Comparison of ENCODE assay signal across 20 mouse cellular contexts in genomic region chr12:25108865-25109264, GRCm38 (mm10). TPM values are rescaled to one million over a fixed set of nuclear protein-coding genes. Genes with fewer than 3 reads are reported as not detected.
DNase-seq lines count a peak whose midpoint lies in the region; ATAC-seq lines count a peak whose summit lies in the region.
"Had no signal": no experiment of that assay in that cellular context is flagged by ENCODE, and none has a peak within 500 bp of the region (broad histone marks: within the 10 kb centered on the region; RNA-seq: fewer than 3 reads in every experiment).

No protein-coding gene starts in this region.

- no peak overlapping the region for H3K4me2 ChIP-seq in forebrain, embryonic 15.5 days (replicated peaks)
- H3K4me2 ChIP-seq in intestine, embryonic 15.5 days (replicated peaks) = no peak overlapping the region
- H3K4me2 ChIP-seq: embryonic facial prominence, embryonic 13.5 days; forebrain, embryonic 13.5 days; liver, embryonic 12.5 days; neural tube, embryonic 15.5 days had no signal

- 0 out of 2 replicates have a peak, but pooled peaks cover under 1% of the 10 kb centered on the region for H3K9me3 ChIP-seq in forebrain, embryonic 10.5 days
- no peaks in the 10 kb centered on the region for H3K9me3 ChIP-seq in forebrain, embryonic 15.5 days
- no peaks in the 10 kb centered on the region for H3K9me3 ChIP-seq in intestine, embryonic 15.5 days
- H3K9me3 ChIP-seq: embryonic facial prominence, embryonic 13.5 days; forebrain, embryonic 13.5 days; liver, embryonic 12.5 days; neural tube, embryonic 15.5 days had no signal

- H3K36me3 ChIP-seq in forebrain, embryonic 10.5 days (replicated peaks) = no peaks in the 10 kb centered on the region
- H3K36me3 ChIP-seq in forebrain, embryonic 15.5 days = no peaks in the 10 kb centered on the region
- no peaks in the 10 kb centered on the region for H3K36me3 ChIP-seq in intestine, embryonic 15.5 days
- H3K36me3 ChIP-seq: embryonic facial prominence, embryonic 13.5 days; liver, embryonic 12.5 days; midbrain, embryonic 10.5 days; neural tube, embryonic 15.5 days had no signal

- ATAC-seq in forebrain, embryonic 15.5 days (replicated peaks) = no peak
- peak; percentile 93 for ATAC-seq in intestine, embryonic 15.5 days
- no peak for ATAC-seq in erythroblast, adult 5-6 weeks (replicated peaks; ENCODE audit: low FRiP score, poor library complexity, severe bottlenecking)
- ATAC-seq: forebrain, embryonic 13.5 days; liver, embryonic 12.5 days had no signal

- WGBS in forebrain, embryonic 10.5 days = 63% methylated on average over 2 of the region's 2 CpGs
- WGBS in forebrain, embryonic 15.5 days = 81% methylated on average over 2 of the region's 2 CpGs
- 55% methylated on average over 2 of the region's 2 CpGs for WGBS in intestine, embryonic 15.5 days

- H3K27me3 ChIP-seq in forebrain, embryonic 10.5 days (ENCODE audit: poor library complexity, severe bottlenecking) = no peaks in the 10 kb centered on the region
- no peaks in the 10 kb centered on the region for H3K27me3 ChIP-seq in forebrain, embryonic 15.5 days
- no peaks in the 10 kb centered on the region for H3K27me3 ChIP-seq in intestine, embryonic 15.5 days (replicated peaks)
- H3K27me3 ChIP-seq: CH12.LX; embryonic facial prominence, embryonic 13.5 days; forebrain, embryonic 13.5 days; neural tube, embryonic 15.5 days had no signal

- no peak overlapping the region for H3K9ac ChIP-seq in forebrain, embryonic 15.5 days (replicated peaks)
- H3K9ac ChIP-seq in intestine, embryonic 15.5 days = no peak overlapping the region
- H3K9ac ChIP-seq: embryonic facial prominence, embryonic 13.5 days; forebrain, embryonic 13.5 days; liver, embryonic 12.5 days; neural tube, embryonic 15.5 days had no signal

- 0 out of 2 replicates have a peak overlapping the region, but pooled peaks have one; percentile 48 for H3K27ac ChIP-seq in forebrain, embryonic 10.5 days
- H3K27ac ChIP-seq in forebrain, embryonic 15.5 days (replicated peaks) = no peak overlapping the region
- peak overlapping the region; percentile 15; the same call in 1 of the 2 replicates for H3K27ac ChIP-seq in intestine, embryonic 15.5 days
- H3K27ac ChIP-seq: embryonic facial prominence, embryonic 13.5 days; forebrain, embryonic 13.5 days; liver, embryonic 12.5 days; midbrain, embryonic 10.5 days; neural tube, embryonic 15.5 days had no signal

- H3K4me3 ChIP-seq in forebrain, embryonic 10.5 days = no peak overlapping the region
- H3K4me3 ChIP-seq in forebrain, embryonic 15.5 days = no peak overlapping the region
- no peak overlapping the region for H3K4me3 ChIP-seq in intestine, embryonic 15.5 days (replicated peaks)
- H3K4me3 ChIP-seq: embryonic facial prominence, embryonic 13.5 days; forebrain, embryonic 13.5 days; liver, embryonic 12.5 days; midbrain, embryonic 10.5 days; neural tube, embryonic 15.5 days had no signal

- no peak for DNase-seq in forebrain, embryonic 10.5 days (ENCODE audit: extremely low spot score, low spot score)
- peak; percentile 80 for DNase-seq in 416B (ENCODE audit: low read depth)
- DNase-seq in kidney, postnatal 10 days = peak; percentile 41
- no peak for DNase-seq in testis, postnatal 10 days (ENCODE audit: low spot score)
- DNase-seq in urinary bladder, adult 18-20 months (ENCODE audit: low spot score in 2 of 2) = no peak
- DNase-seq: heart, adult 18-20 months; heart, postnatal 14 days; layer of hippocampus, adult 9-11 months; left cerebral cortex, postnatal 4 days; lung, postnatal 36 days; thymus, postnatal 36 days had no signal

- H3K4me1 ChIP-seq in forebrain, embryonic 10.5 days = peaks cover 14% of the 10 kb centered on the region; the same call in 1 of the 2 replicates
- H3K4me1 ChIP-seq in forebrain, embryonic 15.5 days = no peaks in the 10 kb centered on the region
- peaks cover 3% of the 10 kb centered on the region; the same call in 1 of the 2 replicates for H3K4me1 ChIP-seq in intestine, embryonic 15.5 days (replicated peaks)
- H3K4me1 ChIP-seq: liver, embryonic 12.5 days; neural tube, embryonic 15.5 days had no signal

RNA-seq across cellular contexts. Expression of gene Id2, which starts 11.9 kb away (rescaled TPM):
- 180 and 197 TPM in 2 replicates for polyA plus RNA-seq in forebrain, embryonic 10.5 days (2016; fragmentation: Nextera tagmentation; extraction: Ambion mirVana)
- 509 and 581 TPM in 2 replicates for polyA plus RNA-seq in forebrain, embryonic 15.5 days (2015; fragmentation: Nextera tagmentation; extraction: Ambion mirVana)
- polyA plus RNA-seq in intestine, embryonic 15.5 days (2015; fragmentation: Nextera tagmentation; extraction: Ambion mirVana) = 360 and 449 TPM in 2 replicates
- total RNA-seq in erythroblast, adult 5-6 weeks (2015; ENCODE audit: low replicate concordance) = 49.2 and 51.4 TPM in 2 replicates
- 22.7 and 30.4 TPM in 2 replicates for total RNA-seq in erythroblast, adult 5-6 weeks (2017; ENCODE audit: low replicate concordance)

Comparison
In these comparisons a context has a peak if more than half of its experiments do, and no peak if none do; other contexts are left out.
1. DNase-seq: peak in 416B (single experiment) and kidney, postnatal 10 days (single experiment); none in forebrain, embryonic 10.5 days (single experiment), testis, postnatal 10 days (single experiment) and urinary bladder, adult 18-20 months (0 of 2).